Mouse (Mus musculus): ENCODE measurements around the gene Clstn1.
"Not testable (repeated sequence)": the region's sequence is repeated elsewhere in the genome, so short reads cannot be mapped to it uniquely, and the experiment has no call there.

Clstn1 gene

GRCm38 (mm10) chr4:149600130-149600529, 13.9 kb downstream of the Clstn1 start:
- no peak for DNase-seq (ENCODE audit: low spot score)

GRCm38 (mm10) chr4:149601484-149601883, 15.2 kb downstream of the Clstn1 start:
- no peak for DNase-seq (ENCODE audit: low spot score)

GRCm38 (mm10) chr4:149602236-149602635, 16.0 kb downstream of the Clstn1 start:
- DNase-seq (ENCODE audit: low spot score): no peak

- no peak for DNase-seq (ENCODE audit: low spot score)
Observed at GRCm38 (mm10) chr4:149603860-149604259, 17.6 kb downstream of the Clstn1 start.

GRCm38 (mm10) chr4:149604518-149604917, 18.2 kb downstream of the Clstn1 start:
- no peak for DNase-seq (ENCODE audit: low spot score)

GRCm38 (mm10) chr4:149606056-149606455, 19.8 kb downstream of the Clstn1 start:
- DNase-seq (ENCODE audit: low spot score): no peak

GRCm38 (mm10) chr4:149606766-149607358, 20.6 kb downstream of the Clstn1 start:
- DNase-seq (ENCODE audit: low spot score): no peak

- no peak for DNase-seq (ENCODE audit: low spot score)
Observed at GRCm38 (mm10) chr4:149607591-149608308, 21.5 kb downstream of the Clstn1 start.

- no peak for DNase-seq (ENCODE audit: low spot score)
Observed at GRCm38 (mm10) chr4:149608309-149608638, 22.0 kb downstream of the Clstn1 start.

- no peak for DNase-seq (ENCODE audit: low spot score)
Observed at GRCm38 (mm10) chr4:149609256-149610025, 23.2 kb downstream of the Clstn1 start.

- no peak for DNase-seq (ENCODE audit: low spot score)
Observed at GRCm38 (mm10) chr4:149611376-149612044, 25.2 kb downstream of the Clstn1 start.

GRCm38 (mm10) chr4:149613497-149613896, 27.2 kb downstream of the Clstn1 start:
- not testable (repeated sequence) for DNase-seq (ENCODE audit: low spot score)

- no peak for DNase-seq (ENCODE audit: low spot score)
Observed at GRCm38 (mm10) chr4:149614869-149615268, 28.6 kb downstream of the Clstn1 start.

- not testable (repeated sequence) for DNase-seq (ENCODE audit: low spot score)
Observed at GRCm38 (mm10) chr4:149616999-149617398, 30.7 kb downstream of the Clstn1 start.

GRCm38 (mm10) chr4:149619988-149620387, 33.7 kb downstream of the Clstn1 start:
- DNase-seq (ENCODE audit: low spot score): no peak

GRCm38 (mm10) chr4:149621286-149621685, 35.0 kb downstream of the Clstn1 start:
- DNase-seq (ENCODE audit: low spot score): no peak

GRCm38 (mm10) chr4:149623711-149624110, 37.4 kb downstream of the Clstn1 start:
- no peak for DNase-seq (ENCODE audit: low spot score)

GRCm38 (mm10) chr4:149626809-149627208, 40.5 kb downstream of the Clstn1 start:
- DNase-seq (ENCODE audit: low spot score): no peak

- DNase-seq (ENCODE audit: low spot score): no peak
Observed at GRCm38 (mm10) chr4:149628372-149628771, 42.1 kb downstream of the Clstn1 start.

- no peak for DNase-seq (ENCODE audit: low spot score)
Observed at GRCm38 (mm10) chr4:149628810-149629209, 42.5 kb downstream of the Clstn1 start.

GRCm38 (mm10) chr4:149632670-149633307, 46.5 kb downstream of the Clstn1 start:
- DNase-seq (ENCODE audit: low spot score): no peak

GRCm38 (mm10) chr4:149634157-149634556, 47.9 kb downstream of the Clstn1 start:
- no peak for DNase-seq (ENCODE audit: low spot score)

All from urinary bladder, postnatal 10 days (tissue).